Mouse (Mus musculus) embryonic facial prominence, embryonic 11.5 days (tissue): ENCODE results near the gene Chn2. TPM values are rescaled to one million over a fixed set of nuclear protein-coding genes. Genes with fewer than 3 reads are reported as not detected.

Experiments
- ATAC-seq: fragments of 200-750 bp; cut with Nextera tagmentation; replicated peaks from 2 replicates; pipeline ENCODE4 v1.8.0; 2017; ENCODE audit warnings: low read depth; ENCODE audit not compliant: insufficient number of reproducible peaks, low FRiP score, low TSS enrichment
- DNase-seq: peaks from one replicate; pipeline ENCODE4 v3.0.0-alpha.2; 2015; ENCODE audit warnings: low spot score
- H3K27ac ChIP-seq: fragments of 300-500 bp; sonication (generic); replicated peaks from 2 replicates; pipeline ENCODE4 v1.5.1; 2014; ENCODE audit warnings: mild to moderate bottlenecking, low read depth, low read length, control low read depth
- H3K27me3 ChIP-seq: fragments of 300-500 bp; sonication (generic); 2 replicates; pipeline ENCODE4 v1.6.1; 2014; ENCODE audit warnings: mild to moderate bottlenecking, low read length, moderate library complexity, mixed read lengths; ENCODE audit not compliant: control insufficient read depth, insufficient read depth
- H3K36me3 ChIP-seq: fragments of 300-500 bp; sonication (generic); replicated peaks from 2 replicates; pipeline ENCODE4 v1.6.1; 2014; ENCODE audit warnings: low read depth, mild to moderate bottlenecking, low read length, moderate library complexity, mixed read lengths; ENCODE audit not compliant: control insufficient read depth, insufficient read depth
- H3K4me1 ChIP-seq: fragments of 300-500 bp; sonication (generic); 2 replicates; pipeline ENCODE4 v1.6.1; 2014; ENCODE audit warnings: low read length, mixed read lengths; ENCODE audit not compliant: control insufficient read depth, insufficient read depth
- H3K4me2 ChIP-seq: fragments of 300-500 bp; sonication (generic); 2 replicates; pipeline ENCODE4 v1.6.1; 2014; ENCODE audit warnings: low read depth, mild to moderate bottlenecking, control low read depth, low read length, moderate library complexity
- H3K4me3 ChIP-seq: fragments of 300-500 bp; sonication (generic); 2 replicates; pipeline ENCODE4 v1.5.1; 2014; ENCODE audit warnings: low read depth, low read length, control low read depth
- H3K9ac ChIP-seq: fragments of 300-500 bp; sonication (generic); replicated peaks from 2 replicates; pipeline ENCODE4 v1.6.1; 2014; ENCODE audit warnings: mild to moderate bottlenecking, control low read depth, low read length
- H3K9me3 ChIP-seq: fragments of 300-500 bp; sonication (generic); replicated peaks from 2 replicates; pipeline ENCODE4 v1.6.1; 2016; ENCODE audit warnings: mild to moderate bottlenecking, low read length, inconsistent platforms, mixed read lengths; ENCODE audit not compliant: control insufficient read depth
- WGBS: fragments of 180-500 bp; shearing (Covaris S2); extraction: QIAGEN DNeasy Blood & Tissue Kit; methylation state at CpG from one replicate; pipeline ENCODE4 v1.1.7; 2014; 5-methylcytosine and 5-hydroxymethylcytosine counted together
- polyA plus RNA-seq: library from polyadenylated mRNA; unstranded; fragments of >200 nt; fragmentation: Nextera tagmentation; extraction: Ambion mirVana; gene quantifications from 2 replicates; pipeline ENCODE4 v1.2.1, GENCODE M21; 2014

Gene Chn2
- polyA plus RNA-seq, 1 experiment from 2014 or later = 14.0 TPM

DNA sequence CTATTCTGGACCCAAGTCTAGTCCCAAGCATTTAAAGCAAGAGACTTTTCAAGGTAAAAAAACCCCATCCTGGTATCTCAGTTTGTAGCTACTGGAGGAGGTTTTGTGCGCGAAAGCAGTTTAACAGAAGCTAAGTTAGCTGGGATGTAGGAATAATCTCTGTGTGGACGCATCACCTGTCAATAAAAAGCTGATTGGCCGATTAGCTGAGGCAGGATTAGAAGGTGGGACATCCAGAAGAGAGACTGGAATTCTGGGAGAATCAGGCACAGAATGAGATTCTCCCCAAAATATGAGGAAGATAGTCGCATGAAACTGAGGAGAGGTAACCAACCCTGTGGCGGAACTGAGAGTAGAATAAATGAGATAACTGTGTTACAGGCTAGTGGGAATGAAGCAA is 59.0 kb downstream of the Chn2 start:
- no peak overlapping the region for H3K4me3 ChIP-seq
- H3K27ac ChIP-seq = no peak overlapping the region
- no peaks in the 10 kb centered on the region; the same call in 1 of the 2 replicates for H3K27me3 ChIP-seq
- H3K9ac ChIP-seq = no peak overlapping the region
- ATAC-seq (no peak), DNase-seq (no peak)
- no peaks in the 10 kb centered on the region for H3K36me3 ChIP-seq
- H3K4me2 ChIP-seq = no peak overlapping the region
- H3K9me3 ChIP-seq = no peaks in the 10 kb centered on the region
- H3K4me1 ChIP-seq = no peaks in the 10 kb centered on the region; the same call in 1 of the 2 replicates
- 90% methylated on average over 6 of the region's 6 CpGs for WGBS

DNA sequence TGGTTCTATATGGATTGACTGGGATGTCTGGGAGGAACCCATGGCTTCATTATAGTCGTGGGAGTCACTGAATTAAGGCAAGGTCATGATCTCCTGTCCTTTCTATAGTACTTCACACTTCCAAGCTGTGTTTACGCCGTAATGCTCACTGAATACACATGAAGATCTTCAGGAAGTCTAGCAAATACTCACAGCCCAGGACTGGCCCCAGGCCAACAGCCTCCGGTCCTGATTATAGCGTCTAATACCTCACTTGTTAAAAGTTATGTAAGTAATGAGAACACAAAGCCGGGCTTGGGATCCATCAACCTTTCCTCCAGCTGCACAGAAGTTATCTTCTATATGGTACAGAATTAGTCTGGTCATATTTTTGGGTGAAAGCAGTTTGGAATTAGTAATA is 60.3 kb downstream of the Chn2 start:
- no peak overlapping the region for H3K27ac ChIP-seq
- H3K4me2 ChIP-seq = no peak overlapping the region
- H3K36me3 ChIP-seq = no peaks in the 10 kb centered on the region
- H3K9me3 ChIP-seq = no peaks in the 10 kb centered on the region
- DNase-seq = no peak
- no peaks in the 10 kb centered on the region; the same call in 1 of the 2 replicates for H3K27me3 ChIP-seq
- H3K9ac ChIP-seq = no peak overlapping the region
- no peaks in the 10 kb centered on the region; the same call in 1 of the 2 replicates for H3K4me1 ChIP-seq
- 73% methylated on average over 6 of the region's 6 CpGs for WGBS
- H3K4me3 ChIP-seq = no peak overlapping the region
- no peak for ATAC-seq

DNA sequence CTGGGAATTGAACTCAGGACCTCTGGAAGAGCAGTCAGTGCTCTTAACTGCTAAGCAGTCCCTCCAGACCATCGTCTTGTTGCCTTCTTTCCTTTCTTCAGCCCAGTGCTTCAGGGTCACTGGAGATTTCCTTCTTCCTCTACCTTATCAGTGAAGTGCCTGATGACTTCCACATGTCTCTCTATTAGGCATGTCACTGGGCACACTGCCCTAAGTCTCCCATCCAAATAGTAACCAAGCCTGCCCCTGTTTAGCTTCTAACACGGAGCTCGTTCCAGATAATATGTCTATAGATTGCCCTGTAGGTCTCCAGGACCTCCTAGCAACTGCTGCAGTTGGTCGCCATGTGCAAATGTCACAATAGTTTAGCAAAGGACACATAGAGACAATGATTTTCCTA is 62.9 kb downstream of the Chn2 start:
- H3K27me3 ChIP-seq = no peaks in the 10 kb centered on the region
- no peak overlapping the region for H3K4me3 ChIP-seq
- no peaks in the 10 kb centered on the region for H3K9me3 ChIP-seq
- no peak overlapping the region for H3K4me2 ChIP-seq
- no peak overlapping the region for H3K9ac ChIP-seq
- WGBS = 68% methylated on average over 4 of the region's 4 CpGs
- no peak overlapping the region for H3K27ac ChIP-seq
- H3K36me3 ChIP-seq = no peaks in the 10 kb centered on the region
- ATAC-seq (no peak), DNase-seq (no peak)
- no peaks in the 10 kb centered on the region; the same call in 1 of the 2 replicates for H3K4me1 ChIP-seq

DNA sequence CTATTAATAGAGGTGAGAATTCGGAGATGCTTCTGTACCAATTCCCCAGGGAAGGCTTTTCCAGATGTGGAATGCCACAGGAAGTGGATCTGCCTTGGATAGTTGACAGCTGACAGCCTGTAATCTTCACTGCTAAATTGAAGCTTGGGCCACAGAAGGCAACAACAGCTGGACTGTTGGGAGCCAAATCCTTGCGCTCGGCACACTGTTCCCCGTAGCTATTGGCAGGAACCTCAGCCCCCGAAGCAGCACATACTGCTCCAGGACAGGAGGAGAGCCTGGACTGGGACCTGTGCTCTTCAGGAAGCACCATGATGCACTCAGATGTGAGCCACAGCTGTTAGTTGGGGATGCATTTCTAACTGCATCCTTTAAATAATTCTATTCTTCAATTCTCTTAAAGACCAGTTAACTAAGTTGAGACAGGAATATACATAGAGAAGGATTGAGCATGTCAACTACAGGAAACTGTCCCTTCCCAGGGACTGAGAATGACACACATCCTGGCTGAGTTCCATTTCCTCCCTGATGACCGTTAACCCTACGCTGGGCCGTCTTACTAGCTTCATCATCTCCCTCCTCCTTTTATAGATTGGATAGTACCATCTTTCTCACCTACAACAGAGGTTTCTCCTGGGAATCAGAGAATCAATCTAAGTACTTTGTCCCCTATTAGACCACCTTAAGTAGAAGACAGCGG is 64.1 kb downstream of the Chn2 start:
- H3K36me3 ChIP-seq = no peaks in the 10 kb centered on the region
- H3K27ac ChIP-seq = no peak overlapping the region
- DNase-seq (no peak), ATAC-seq (no peak)
- no peaks in the 10 kb centered on the region for H3K27me3 ChIP-seq
- no peaks in the 10 kb centered on the region for H3K9me3 ChIP-seq
- no peak overlapping the region for H3K9ac ChIP-seq
- H3K4me2 ChIP-seq = no peak overlapping the region
- WGBS = 71% methylated on average over 9 of the region's 9 CpGs
- H3K4me1 ChIP-seq = no peaks in the 10 kb centered on the region; the same call in 1 of the 2 replicates
- no peak overlapping the region for H3K4me3 ChIP-seq

DNA sequence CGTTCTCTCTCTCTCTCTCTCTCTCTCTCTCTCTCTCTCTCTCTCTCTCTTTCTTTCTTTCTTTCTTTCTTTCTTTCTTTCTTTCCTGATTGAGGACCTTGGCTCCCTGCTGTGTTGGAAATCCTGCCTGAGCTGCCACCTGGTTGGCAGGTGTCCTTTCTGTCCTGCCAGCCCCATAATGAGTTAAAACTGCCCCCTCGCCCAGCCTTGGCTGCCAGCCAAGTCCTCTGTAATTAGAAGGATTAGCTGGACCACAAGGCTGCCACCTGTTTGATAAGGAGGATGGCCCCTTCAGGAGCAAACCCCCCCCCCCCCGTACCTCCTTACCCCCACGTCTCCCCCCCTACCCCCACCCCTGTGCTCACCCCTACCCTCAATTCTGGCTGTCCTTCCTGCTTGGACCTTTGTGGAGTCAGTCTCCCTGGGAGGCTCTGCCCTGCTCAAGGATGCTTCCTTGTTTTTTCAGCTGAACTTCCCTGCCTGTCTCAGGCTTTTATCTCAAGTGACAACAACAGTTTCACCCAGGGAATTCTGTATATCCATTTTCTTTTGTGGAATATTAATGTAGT is 72.1 kb downstream of the Chn2 start:
- Histone ChIP-seq H3K9ac (no peak overlapping the region), H3K36me3 (no peaks in the 10 kb centered on the region), H3K27ac (no peak overlapping the region), H3K4me1 (no peaks in the 10 kb centered on the region), H3K27me3 (no peaks in the 10 kb centered on the region), H3K4me3 (no peak overlapping the region), H3K4me2 (no peak overlapping the region), H3K9me3 (no peaks in the 10 kb centered on the region)
- 27% methylated on average over 3 of the region's 4 CpGs for WGBS
- ATAC-seq (no peak), DNase-seq (no peak)

DNA sequence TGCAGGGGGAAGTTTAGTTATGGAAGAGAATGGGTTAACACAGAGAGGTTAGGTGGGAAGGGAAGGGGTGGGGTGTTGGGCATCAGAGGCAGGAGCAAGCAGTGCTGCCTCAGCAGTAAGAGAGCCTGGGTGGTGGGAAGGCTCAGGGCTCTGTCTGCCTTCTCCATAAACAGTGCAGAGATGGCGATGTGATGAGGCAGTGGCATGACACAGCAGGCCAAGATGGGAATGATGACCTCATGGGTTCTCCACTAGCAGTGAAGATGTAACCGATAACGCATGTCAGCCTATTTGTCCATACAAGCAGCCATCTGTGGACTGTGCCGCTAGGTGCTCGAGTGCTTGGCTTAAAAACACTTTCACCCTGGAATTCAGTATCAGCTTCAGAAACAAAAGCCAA is 74.0 kb downstream of the Chn2 start:
- ATAC-seq (no peak), DNase-seq (no peak)
- H3K4me2 ChIP-seq = no peak overlapping the region
- H3K27ac ChIP-seq = no peak overlapping the region
- 81% methylated on average over 5 of the region's 5 CpGs for WGBS
- no peaks in the 10 kb centered on the region for H3K36me3 ChIP-seq
- H3K9ac ChIP-seq = no peak overlapping the region
- H3K4me3 ChIP-seq = no peak overlapping the region
- H3K9me3 ChIP-seq = no peaks in the 10 kb centered on the region
- H3K4me1 ChIP-seq = no peaks in the 10 kb centered on the region
- H3K27me3 ChIP-seq = no peaks in the 10 kb centered on the region

DNA sequence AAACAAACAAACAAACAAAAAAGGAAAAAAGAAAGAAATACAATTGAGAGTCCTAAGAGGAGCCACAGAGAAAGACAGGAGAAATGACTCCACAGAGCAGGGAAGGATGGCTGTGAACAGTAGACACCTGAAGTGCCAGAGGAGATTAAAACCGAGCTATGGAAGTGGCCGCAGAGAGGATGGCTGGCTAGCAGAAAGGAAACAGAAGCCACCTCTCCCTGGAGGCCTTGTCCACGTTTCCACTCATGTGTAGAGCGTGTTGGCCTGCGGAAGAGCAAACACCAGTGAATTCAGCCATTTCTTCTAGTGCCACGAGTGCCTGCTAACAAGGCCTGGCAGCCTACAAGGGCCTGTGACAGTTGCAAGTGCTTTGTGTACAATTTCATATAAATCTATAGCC is 75.1 kb downstream of the Chn2 start:
- 86% methylated on average over 6 of the region's 6 CpGs for WGBS

DNA sequence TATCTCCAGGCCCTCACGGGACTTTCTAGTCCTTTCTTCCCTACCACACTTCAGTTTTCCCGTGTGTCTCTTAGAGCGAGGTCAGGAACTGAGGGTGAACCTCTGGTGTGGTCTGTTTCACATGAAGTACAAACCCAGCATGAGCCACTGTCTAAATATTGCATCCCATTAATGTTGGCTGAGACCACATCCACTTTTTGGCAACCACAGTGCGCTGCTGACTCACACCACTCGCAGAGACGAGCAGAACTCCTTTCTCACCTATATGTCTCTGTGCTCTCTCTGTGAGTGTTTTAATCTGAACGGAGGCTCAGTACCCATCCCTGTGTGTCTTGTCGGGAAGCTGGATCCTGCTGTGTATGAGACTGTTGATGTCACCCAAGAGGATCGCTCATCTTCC is 76.9 kb downstream of the Chn2 start:
- Histone ChIP-seq H3K27ac (no peak overlapping the region), H3K36me3 (no peaks in the 10 kb centered on the region), H3K4me3 (no peak overlapping the region), H3K9ac (no peak overlapping the region), H3K27me3 (no peaks in the 10 kb centered on the region), H3K9me3 (no peaks in the 10 kb centered on the region), H3K4me2 (no peak overlapping the region), H3K4me1 (no peaks in the 10 kb centered on the region)
- DNase-seq (no peak), ATAC-seq (no peak)
- WGBS = 91% methylated on average over 9 of the region's 9 CpGs

More for the DNA sequence above, 75.1 kb downstream of the Chn2 start:
- no peaks in the 10 kb centered on the region for H3K9me3 ChIP-seq
- no peaks in the 10 kb centered on the region for H3K27me3 ChIP-seq
- no peak overlapping the region for H3K4me3 ChIP-seq
- DNase-seq (no peak), ATAC-seq (no peak)
- no peak overlapping the region for H3K9ac ChIP-seq
- H3K27ac ChIP-seq = no peak overlapping the region
- no peak overlapping the region for H3K4me2 ChIP-seq
- H3K36me3 ChIP-seq = no peaks in the 10 kb centered on the region
- no peaks in the 10 kb centered on the region for H3K4me1 ChIP-seq
